Mouse (Mus musculus) kidney, adult 18-20 months (tissue): ENCODE data around the gene Sf3b4.
A peak's percentile ranks its signal among the peaks of the same experiment; 100 is the strongest.
"Not testable (repeated sequence)": the region's sequence is repeated elsewhere in the genome, so short reads cannot be mapped to it uniquely, and the experiment has no call there.

Source experiments
- DNase-seq: peaks from one replicate; pipeline ENCODE4 v3.0.0; 2021

Gene Sf3b4

GRCm38 (mm10) chr3:96174042-96174441, 1.9 kb downstream of the Sf3b4 start:
- DNase-seq = not testable (repeated sequence)

- no peak for DNase-seq
These were observed 3.1 kb downstream of the Sf3b4 start for GRCm38 (mm10) chr3:96175251-96175650.

- DNase-seq = no peak
These were observed 6.3 kb downstream of the Sf3b4 start for GRCm38 (mm10) chr3:96178427-96178826.

GRCm38 (mm10) chr3:96178902-96179301, 6.8 kb downstream of the Sf3b4 start:
- no peak for DNase-seq

- DNase-seq = no peak
These were observed 7.4 kb downstream of the Sf3b4 start for GRCm38 (mm10) chr3:96179531-96179930.

- no peak for DNase-seq
These were observed 8.8 kb downstream of the Sf3b4 start, which contains the start of gene Sv2a for GRCm38 (mm10) chr3:96180727-96181477. Sv2a (plus strand) TSS chr3:96181151.

GRCm38 (mm10) chr3:96181510-96182381, 9.6 kb downstream of the Sf3b4 start:
- no peak for DNase-seq

- no peak for DNase-seq
These were observed 10.2 kb downstream of the Sf3b4 start for GRCm38 (mm10) chr3:96182382-96182776.

- no peak for DNase-seq
These were observed 20.8 kb downstream of the Sf3b4 start for GRCm38 (mm10) chr3:96192977-96193376.

GRCm38 (mm10) chr3:96194966-96195365, 22.8 kb downstream of the Sf3b4 start:
- DNase-seq = no peak

- DNase-seq = no peak
These were observed 23.6 kb downstream of the Sf3b4 start for GRCm38 (mm10) chr3:96195616-96196313.

GRCm38 (mm10) chr3:96196437-96197128, 24.5 kb downstream of the Sf3b4 start:
- no peak for DNase-seq

- DNase-seq = peak; percentile 88
These were observed 25.1 kb downstream of the Sf3b4 start for GRCm38 (mm10) chr3:96197129-96197749.

- peak; percentile 22 for DNase-seq
These were observed 26.0 kb downstream of the Sf3b4 start for GRCm38 (mm10) chr3:96198181-96198580.

- not testable (repeated sequence) for DNase-seq
These were observed 26.6 kb downstream of the Sf3b4 start for GRCm38 (mm10) chr3:96198601-96199251.

GRCm38 (mm10) chr3:96199731-96200130, 27.6 kb downstream of the Sf3b4 start:
- no peak for DNase-seq

GRCm38 (mm10) chr3:96207819-96208218, 35.7 kb downstream of the Sf3b4 start:
- DNase-seq = no peak

GRCm38 (mm10) chr3:96209242-96209641, 37.1 kb downstream of the Sf3b4 start:
- DNase-seq = peak; percentile 23

GRCm38 (mm10) chr3:96219191-96219641, 47.1 kb downstream of the Sf3b4 start:
- peak; percentile 58 for DNase-seq

- peak; percentile 86 for DNase-seq
These were observed 47.6 kb downstream of the Sf3b4 start, which contains the start of the genes Bola1 and Hist2h2ab for GRCm38 (mm10) chr3:96219661-96220130. Bola1 (minus strand) TSS chr3:96219709. Hist2h2ab (plus strand) TSS chr3:96219865.

GRCm38 (mm10) chr3:96220131-96220764, 48.1 kb downstream of the Sf3b4 start:
- DNase-seq = not testable (repeated sequence)
